Mouse (Mus musculus) testis, adult 2 months (tissue): ENCODE measurements around the gene Ldha. TPM values are rescaled to one million over a fixed set of nuclear protein-coding genes. Genes with fewer than 3 reads are reported as not detected.
A peak's percentile ranks its signal among the peaks of the same experiment; 100 is the strongest.

Experiments used
- H3K27ac ChIP-seq: fragments of 200-500 bp; 2 replicates; pipeline ENCODE4 v1.5.1; 2012; ENCODE audit warnings: low read depth, low read length; ENCODE audit not compliant: control insufficient read depth, insufficient read depth
- H3K27me3 ChIP-seq: fragments of 200-500 bp; 2 replicates; pipeline ENCODE4 v1.6.1; 2012; ENCODE audit warnings: mild to moderate bottlenecking, low read length, moderate library complexity; ENCODE audit not compliant: control insufficient read depth, insufficient read depth
- H3K36me3 ChIP-seq: fragments of 200-500 bp; 2 replicates; pipeline ENCODE4 v1.6.1; 2012; ENCODE audit warnings: mild to moderate bottlenecking, low read length; ENCODE audit not compliant: control insufficient read depth, insufficient read depth
- H3K4me1 ChIP-seq: fragments of 200-500 bp; 2 replicates; pipeline ENCODE4 v1.6.1; 2012; ENCODE audit warnings: low read length; ENCODE audit not compliant: control insufficient read depth, insufficient read depth
- H3K4me3 ChIP-seq: fragments of 200-500 bp; 2 replicates; pipeline ENCODE4 v1.5.1; 2012; ENCODE audit warnings: low read depth, mild to moderate bottlenecking, low read length, moderate library complexity, mixed read lengths; ENCODE audit not compliant: control insufficient read depth
- CTCF ChIP-seq: fragments of 200-500 bp; IDR thresholded peaks from 2 replicates; pipeline ENCODE4 v1.5.1; 2012; ENCODE audit warnings: low read depth, mild to moderate bottlenecking, inconsistent platforms, low read length, moderate library complexity; ENCODE audit not compliant: control insufficient read depth, insufficient read depth, insufficient replicate concordance
- POLR2A ChIP-seq: fragments of 200-500 bp; IDR thresholded peaks from 2 replicates; pipeline ENCODE4 v1.6.1; 2012; ENCODE audit warnings: low read depth, mild to moderate bottlenecking, inconsistent platforms, low read length, moderate library complexity; ENCODE audit not compliant: control insufficient read depth
- polyA plus RNA-seq: library from polyadenylated mRNA; depleted of rRNA; stranded (reverse); fragments of >200 nt; gene quantifications from 2 replicates; pipeline ENCODE4 v1.2.3, GENCODE M21; 2012

Gene Ldha
- polyA plus RNA-seq, 1 experiment = 1,018 TPM

DNA sequence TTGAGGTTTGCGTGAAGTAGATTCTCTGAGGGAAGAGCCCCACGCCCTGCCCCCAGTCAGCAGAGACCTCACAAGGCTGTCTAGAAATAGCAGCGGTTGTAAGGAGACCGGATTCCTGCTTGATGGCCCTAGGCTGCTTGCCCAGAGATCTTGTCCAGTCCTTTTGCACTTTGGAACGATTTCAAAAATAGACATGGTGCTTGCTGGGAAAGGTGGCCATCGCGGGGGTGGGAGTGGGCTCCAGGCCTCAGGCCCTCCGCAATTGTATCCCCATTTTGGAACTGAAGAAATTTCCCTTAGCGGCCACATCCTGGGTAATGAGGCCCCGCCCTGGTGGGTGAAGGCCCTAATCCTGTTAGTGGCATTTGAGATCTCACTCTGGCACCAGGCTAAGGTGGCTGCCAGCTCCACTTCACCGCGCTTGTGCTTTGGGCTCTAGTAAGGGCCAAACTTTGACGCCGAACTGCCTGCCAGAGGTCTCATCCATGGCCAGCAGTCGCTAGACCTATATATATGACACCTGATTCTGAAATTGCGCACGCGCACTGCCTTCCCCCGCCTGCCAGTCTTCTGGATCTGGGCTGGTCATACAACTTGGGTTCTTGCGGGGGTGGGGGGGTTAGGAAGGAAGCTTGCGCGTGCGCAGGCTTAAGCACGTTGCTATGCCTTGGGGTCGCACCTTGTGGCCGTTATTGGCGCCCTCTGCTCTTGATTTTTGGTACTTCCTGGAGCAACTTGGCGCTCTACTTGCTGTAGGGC is 5.4 kb downstream of the Ldha start:
- H3K4me1 ChIP-seq = peaks cover 24% of the 10 kb centered on the region

DNA sequence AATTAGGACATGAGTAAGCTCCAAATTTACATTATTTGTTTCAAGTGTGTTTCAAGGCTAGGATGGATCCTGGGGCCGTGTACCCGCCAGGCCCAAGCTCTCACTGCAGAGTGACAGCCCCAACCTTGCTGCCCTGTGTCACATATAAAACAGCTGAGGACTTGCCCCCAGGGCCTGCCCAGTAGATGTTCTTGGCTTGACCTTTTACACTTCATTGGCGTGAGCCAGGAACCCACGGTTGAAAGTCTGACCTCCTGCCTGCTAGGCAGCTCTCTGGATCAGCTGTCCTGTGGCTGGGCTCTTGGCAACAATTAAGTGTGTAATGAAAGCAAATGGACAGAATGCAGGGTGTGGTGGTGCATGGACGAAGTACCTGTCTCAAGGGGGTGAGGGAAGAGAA is 8.0 kb downstream of the Ldha start:
- no peak for TF ChIP-seq POLR2A
- no peak for TF ChIP-seq CTCF
- H3K36me3 ChIP-seq = peaks cover 3% of the 10 kb centered on the region
- no peak overlapping the region for H3K27ac ChIP-seq
- H3K4me1 ChIP-seq = peaks cover 24% of the 10 kb centered on the region
- no peak overlapping the region for H3K4me3 ChIP-seq
- H3K27me3 ChIP-seq = no peaks in the 10 kb centered on the region

More for the DNA sequence above, 5.4 kb downstream of the Ldha start:
- H3K27ac ChIP-seq = peak overlapping the region; percentile 95
- H3K36me3 ChIP-seq = peaks cover 3% of the 10 kb centered on the region
- H3K4me3 ChIP-seq = peak overlapping the region; percentile 91
- no peaks in the 10 kb centered on the region for H3K27me3 ChIP-seq
- no peak for TF ChIP-seq CTCF
- peak; percentile 85 for TF ChIP-seq POLR2A

DNA sequence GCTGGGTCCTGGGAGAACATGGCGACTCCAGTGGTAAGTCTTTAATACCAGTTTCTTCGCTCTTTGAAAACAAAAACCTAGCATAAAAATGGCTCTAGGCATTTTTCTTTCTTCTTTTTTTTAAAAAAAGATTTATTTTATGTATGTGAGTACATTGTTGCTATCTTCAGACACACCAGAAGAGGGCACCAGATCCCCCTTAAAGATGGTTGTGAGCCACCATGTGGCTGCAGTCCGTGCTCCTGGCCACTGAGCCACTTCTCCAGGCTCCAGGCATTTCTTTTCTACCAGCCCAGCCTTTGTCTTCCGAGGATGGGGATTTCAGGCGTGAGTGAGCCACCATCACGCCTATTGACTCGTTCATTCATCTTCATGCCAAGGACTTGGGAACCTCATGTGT is 9.8 kb downstream of the Ldha start:
- Histone ChIP-seq H3K27me3 (no peaks in the 10 kb centered on the region), H3K4me1 (peaks cover 12% of the 10 kb centered on the region), H3K27ac (no peak overlapping the region), H3K4me3 (no peak overlapping the region), H3K36me3 (peaks cover 3% of the 10 kb centered on the region)
- TF ChIP-seq POLR2A (no peak), CTCF (no peak)

DNA sequence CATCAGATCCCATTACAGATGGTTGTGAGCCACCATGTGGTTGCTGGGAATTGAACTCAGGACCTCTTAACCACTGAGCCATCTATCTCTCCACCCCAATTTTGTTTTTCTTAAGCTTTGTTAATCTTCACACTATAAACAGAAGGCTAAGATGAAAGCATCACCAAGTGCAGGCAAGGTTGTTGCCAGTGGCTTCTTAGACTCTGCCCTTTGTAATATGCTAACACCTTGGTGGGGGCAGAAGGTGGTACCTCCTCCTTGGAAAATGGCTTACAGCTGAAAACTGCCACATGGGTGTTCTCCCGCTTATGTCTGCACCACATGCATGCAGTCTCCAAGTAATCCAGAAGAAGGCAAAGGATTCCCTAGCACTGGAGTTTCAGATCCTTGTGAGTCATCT is 11.4 kb downstream of the Ldha start:
- no peaks in the 10 kb centered on the region; the same call in 1 of the 2 replicates for H3K4me1 ChIP-seq
- TF ChIP-seq CTCF = no peak
- TF ChIP-seq POLR2A = no peak
- H3K36me3 ChIP-seq = peaks cover 3% of the 10 kb centered on the region
- H3K4me3 ChIP-seq = no peak overlapping the region
- no peak overlapping the region for H3K27ac ChIP-seq
- H3K27me3 ChIP-seq = no peaks in the 10 kb centered on the region

DNA sequence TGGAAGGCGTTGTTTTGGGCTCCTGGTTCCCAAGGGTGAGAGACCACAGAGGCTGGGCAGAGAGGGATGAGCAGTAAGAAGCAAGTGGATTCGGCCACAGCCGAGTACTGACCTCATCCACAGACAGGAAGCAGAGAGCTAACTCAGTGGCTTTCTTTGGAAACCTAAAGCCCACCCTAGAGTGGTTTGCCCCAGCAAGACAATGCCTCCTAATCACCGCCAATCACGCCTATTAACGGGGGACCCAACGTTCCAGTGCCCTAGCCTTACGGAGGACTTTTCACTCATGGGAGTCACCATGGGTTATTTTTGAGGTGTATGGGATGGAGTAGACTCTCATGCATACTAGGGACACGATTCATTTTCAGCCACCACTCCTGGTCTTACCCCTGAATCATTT is 12.1 kb downstream of the Ldha start:
- Histone ChIP-seq H3K4me1 (no peaks in the 10 kb centered on the region; the same call in 1 of the 2 replicates), H3K4me3 (no peak overlapping the region), H3K36me3 (peaks cover 3% of the 10 kb centered on the region), H3K27me3 (no peaks in the 10 kb centered on the region), H3K27ac (no peak overlapping the region)
- TF ChIP-seq POLR2A = no peak
- TF ChIP-seq CTCF = no peak

DNA sequence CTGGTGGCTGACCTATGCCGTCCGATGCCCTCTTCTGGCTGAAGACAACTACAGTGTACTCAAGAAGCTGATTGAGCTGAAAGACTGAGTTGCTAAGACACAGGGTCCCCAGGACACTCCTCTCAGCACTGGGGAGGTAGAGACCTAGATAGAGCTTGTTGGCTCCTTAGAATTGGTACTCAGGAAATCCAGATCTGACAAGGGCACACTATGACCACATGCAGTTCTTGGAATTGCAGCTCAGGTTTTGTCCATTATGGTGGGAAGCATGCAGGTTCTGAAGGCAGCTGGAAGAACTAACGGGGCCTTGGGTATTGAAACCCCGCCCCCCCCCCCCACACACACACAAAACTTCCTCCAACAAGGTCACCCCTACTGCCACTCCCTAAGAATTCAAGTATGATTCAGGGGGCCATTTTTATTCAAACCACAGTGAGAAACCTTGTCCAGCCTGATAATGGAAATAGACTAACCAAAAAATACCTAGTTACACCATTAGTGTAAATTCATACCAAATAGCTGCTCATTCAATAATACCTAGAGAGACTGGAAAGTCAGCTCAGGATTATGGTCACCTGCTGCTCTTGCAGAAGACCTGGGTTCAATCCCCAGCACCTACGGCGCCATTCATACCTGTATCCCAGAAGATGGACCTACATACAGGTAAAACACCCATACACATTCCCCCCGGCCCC is 14.7 kb downstream of the Ldha start:
- H3K27me3 ChIP-seq = no peaks in the 10 kb centered on the region
- TF ChIP-seq POLR2A (no peak), CTCF (no peak)
- H3K36me3 ChIP-seq = peaks cover 2% of the 10 kb centered on the region
- no peak overlapping the region for H3K4me3 ChIP-seq
- no peak overlapping the region for H3K27ac ChIP-seq
- no peaks in the 10 kb centered on the region; the same call in 1 of the 2 replicates for H3K4me1 ChIP-seq

DNA sequence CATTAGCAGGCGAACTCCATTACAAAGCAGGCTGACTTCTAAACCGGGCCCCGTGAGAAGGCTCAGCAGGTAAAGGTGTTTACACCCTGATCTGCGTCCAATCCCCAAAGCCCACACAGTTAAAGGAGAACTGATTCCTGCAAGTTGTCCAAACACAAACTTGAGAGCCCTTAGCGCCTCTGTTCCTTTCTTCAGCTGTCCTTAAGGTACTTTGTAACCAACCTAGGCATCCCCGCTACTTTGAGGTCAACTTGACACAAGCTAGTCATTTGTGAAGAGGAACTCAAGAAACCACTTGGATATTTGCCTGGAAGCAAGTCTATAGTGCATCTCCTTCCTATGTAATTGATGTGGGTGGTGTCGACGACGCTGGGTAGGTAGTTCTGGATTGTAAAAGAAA is 16.2 kb downstream of the Ldha start:
- Histone ChIP-seq H3K36me3 (peaks cover 8% of the 10 kb centered on the region), H3K4me1 (no peaks in the 10 kb centered on the region; the same call in 1 of the 2 replicates)
- TF ChIP-seq CTCF (no peak), POLR2A (no peak)

More for the DNA sequence above, 16.2 kb downstream of the Ldha start:
- Histone ChIP-seq H3K27ac (no peak overlapping the region), H3K4me3 (no peak overlapping the region; the same call in 1 of the 2 replicates), H3K27me3 (no peaks in the 10 kb centered on the region)
